Mouse (Mus musculus) embryonic facial prominence, embryonic 15.5 days (tissue): ENCODE data around the gene 1810037I17Rik. TPM values are rescaled to one million over a fixed set of nuclear protein-coding genes. Genes with fewer than 3 reads are reported as not detected.
"Not testable (repeated sequence)": the region's sequence is repeated elsewhere in the genome, so short reads cannot be mapped to it uniquely, and the experiment has no call there.

Experiments used
- ATAC-seq: fragments of 200-750 bp; cut with Nextera tagmentation; 2 replicates; pipeline ENCODE4 v1.8.0; 2017; ENCODE audit warnings: low read depth, moderate TSS enrichment; ENCODE audit not compliant: insufficient number of reproducible peaks, low FRiP score, low TSS enrichment
- H3K27ac ChIP-seq: fragments of 300-500 bp; sonication (generic); replicated peaks from 2 replicates; pipeline ENCODE4 v1.5.1; 2015; ENCODE audit warnings: mild to moderate bottlenecking, inconsistent platforms
- H3K27me3 ChIP-seq: fragments of 300-500 bp; sonication (generic); 2 replicates; pipeline ENCODE4 v1.6.1; 2015; ENCODE audit warnings: inconsistent platforms
- H3K36me3 ChIP-seq: fragments of 300-500 bp; sonication (generic); 2 replicates; pipeline ENCODE4 v1.6.1; 2015; ENCODE audit warnings: mild to moderate bottlenecking, inconsistent platforms
- H3K4me1 ChIP-seq: fragments of 300-500 bp; sonication (generic); 2 replicates; pipeline ENCODE4 v1.6.1; 2015; ENCODE audit warnings: inconsistent platforms
- H3K4me2 ChIP-seq: fragments of 300-500 bp; sonication (generic); replicated peaks from 2 replicates; pipeline ENCODE4 v1.6.1; 2015; ENCODE audit warnings: mild to moderate bottlenecking, inconsistent platforms
- H3K4me3 ChIP-seq: fragments of 300-500 bp; sonication (generic); replicated peaks from 2 replicates; pipeline ENCODE4 v1.5.1; 2015; ENCODE audit warnings: mild to moderate bottlenecking, inconsistent platforms
- H3K9ac ChIP-seq: fragments of 300-500 bp; sonication (generic); 2 replicates; pipeline ENCODE4 v1.6.1; 2015; ENCODE audit warnings: inconsistent platforms
- H3K9me3 ChIP-seq: fragments of 300-500 bp; sonication (generic); replicated peaks from 2 replicates; pipeline ENCODE4 v1.6.1; 2016; ENCODE audit warnings: inconsistent platforms
- whole genome bisulfite sequencing: fragments of 180-500 bp; shearing (Covaris S2); methylation state at CpG from one replicate; pipeline ENCODE4 v1.1.7; 2015; 5-methylcytosine and 5-hydroxymethylcytosine counted together
- polyA plus RNA-seq: library from polyadenylated mRNA; unstranded; fragments of >200 nt; fragmentation: Nextera tagmentation; extraction: Ambion mirVana; gene quantifications from 2 replicates; pipeline ENCODE4 v1.2.1, GENCODE M21; 2015

The 1810037I17Rik gene
- polyA plus RNA-seq, 1 experiment from 2014 or later, result 117 TPM

GRCm38 (mm10) chr3:122907841-122908240, 16.2 kb upstream of the 1810037I17Rik start:
- H3K36me3 ChIP-seq, result no peaks in the 10 kb centered on the region
- no peak overlapping the region for H3K4me3 ChIP-seq
- 0 out of 2 replicates have a peak, but pooled peaks cover 4% of the 10 kb centered on the region for H3K4me1 ChIP-seq

GRCm38 (mm10) chr3:122915493-122915892, 8.5 kb upstream of the 1810037I17Rik start:
- Histone ChIP-seq H3K27me3 (no peaks in the 10 kb centered on the region), H3K9me3 (no peaks in the 10 kb centered on the region), H3K4me3 (no peak overlapping the region), H3K4me1 (no peaks in the 10 kb centered on the region), H3K9ac (no peak overlapping the region), H3K4me2 (no peak overlapping the region), H3K27ac (no peak overlapping the region), H3K36me3 (no peaks in the 10 kb centered on the region)
- 87% methylated on average over 5 of the region's 5 CpGs for WGBS
- ATAC-seq, result no peak

More at GRCm38 (mm10) chr3:122907841-122908240, 16.2 kb upstream of the 1810037I17Rik start:
- no peak for ATAC-seq
- Histone ChIP-seq H3K27me3 (no peaks in the 10 kb centered on the region), H3K4me2 (no peak overlapping the region), H3K9ac (no peak overlapping the region), H3K9me3 (no peaks in the 10 kb centered on the region), H3K27ac (no peak overlapping the region)
- 86% methylated on average over 2 of the region's 2 CpGs for WGBS

GRCm38 (mm10) chr3:122916191-122916680, 7.8 kb upstream of the 1810037I17Rik start:
- Histone ChIP-seq H3K4me1 (no peaks in the 10 kb centered on the region), H3K9ac (no peak overlapping the region), H3K4me2 (no peak overlapping the region), H3K27ac (no peak overlapping the region), H3K9me3 (no peaks in the 10 kb centered on the region), H3K27me3 (no peaks in the 10 kb centered on the region), H3K4me3 (no peak overlapping the region), H3K36me3 (no peaks in the 10 kb centered on the region)
- no peak for ATAC-seq
- WGBS, result 74% methylated on average over 6 of the region's 6 CpGs

GRCm38 (mm10) chr3:122918672-122919071, 5.3 kb upstream of the 1810037I17Rik start:
- Histone ChIP-seq H3K9ac (no peak overlapping the region), H3K4me2 (no peak overlapping the region), H3K36me3 (no peaks in the 10 kb centered on the region), H3K27me3 (no peaks in the 10 kb centered on the region), H3K4me3 (no peak overlapping the region), H3K4me1 (no peaks in the 10 kb centered on the region), H3K27ac (no peak overlapping the region), H3K9me3 (no peaks in the 10 kb centered on the region)
- ATAC-seq, result no peak
- WGBS, result 64% methylated on average over 2 of the region's 2 CpGs

- no peaks in the 10 kb centered on the region for H3K4me1 ChIP-seq
- H3K36me3 ChIP-seq, result no peaks in the 10 kb centered on the region
- H3K4me3 ChIP-seq, result no peak within 1 kb of the TSS
- 0 out of 2 replicates have a peak within 1 kb of the TSS, but pooled peaks have one; percentile 65 for H3K27ac ChIP-seq
- H3K9me3 ChIP-seq, result no peaks in the 10 kb centered on the region
- H3K27me3 ChIP-seq, result no peaks in the 10 kb centered on the region
- WGBS, result 76% methylated on average over 8 of the region's 8 CpGs
- H3K9ac ChIP-seq, result no peak within 1 kb of the TSS
- no peak for ATAC-seq
- H3K4me2 ChIP-seq, result no peak within 1 kb of the TSS
Observed at GRCm38 (mm10) chr3:122919260-122919659, 4.7 kb upstream of the 1810037I17Rik start, which contains the start of gene Gm10959. Gene Gm10959 (minus strand): TSS chr3:122919360.

- H3K36me3 ChIP-seq, result no peaks in the 10 kb centered on the region
- no peaks in the 10 kb centered on the region for H3K27me3 ChIP-seq
- H3K27ac ChIP-seq, result peak overlapping the region; percentile 65
- H3K4me2 ChIP-seq, result no peak overlapping the region
- 44% methylated on average over 8 of the region's 8 CpGs for WGBS
- no peak for ATAC-seq
- no peak overlapping the region for H3K4me3 ChIP-seq
- no peak overlapping the region for H3K9ac ChIP-seq
- H3K9me3 ChIP-seq, result no peaks in the 10 kb centered on the region
- no peaks in the 10 kb centered on the region for H3K4me1 ChIP-seq
Observed at GRCm38 (mm10) chr3:122920572-122921435, 3.2 kb upstream of the 1810037I17Rik start.

- H3K4me2 ChIP-seq, result no peak overlapping the region
- H3K4me1 ChIP-seq, result peaks cover 6% of the 10 kb centered on the region; the same call in 1 of the 2 replicates
- no peak overlapping the region for H3K4me3 ChIP-seq
- H3K9me3 ChIP-seq, result no peaks in the 10 kb centered on the region
- H3K36me3 ChIP-seq, result 0 out of 2 replicates have a peak, but pooled peaks cover 5% of the 10 kb centered on the region
- no peak for ATAC-seq
- H3K27ac ChIP-seq, result 0 out of 2 replicates have a peak overlapping the region, but pooled peaks have one; percentile 8
- no peak overlapping the region for H3K9ac ChIP-seq
- H3K27me3 ChIP-seq, result no peaks in the 10 kb centered on the region
- WGBS, result 69% methylated on average over 8 of the region's 8 CpGs
Observed at GRCm38 (mm10) chr3:122921676-122922527, 2.1 kb upstream of the 1810037I17Rik start.

GRCm38 (mm10) chr3:122923147-122923546, 856 bp upstream of the 1810037I17Rik start:
- Histone ChIP-seq H3K27me3 (no peaks in the 10 kb centered on the region), H3K36me3 (0 out of 2 replicates have a peak, but pooled peaks cover 5% of the 10 kb centered on the region), H3K4me1 (peaks cover 6% of the 10 kb centered on the region; the same call in 1 of the 2 replicates), H3K4me3 (peak overlapping the region; percentile 61), H3K27ac (peak overlapping the region; percentile 88), H3K9me3 (no peaks in the 10 kb centered on the region), H3K4me2 (peak overlapping the region; percentile 54), H3K9ac (no peak overlapping the region)
- 69% methylated on average over 7 of the region's 7 CpGs for WGBS
- ATAC-seq, result no peak

GRCm38 (mm10) chr3:122929723-122930122, 5.7 kb downstream of the 1810037I17Rik start:
- no peak overlapping the region for H3K4me3 ChIP-seq
- H3K4me1 ChIP-seq, result peaks cover 6% of the 10 kb centered on the region; the same call in 1 of the 2 replicates
- H3K27ac ChIP-seq, result no peak overlapping the region
- peaks cover 16% of the 10 kb centered on the region; the same call in 1 of the 2 replicates for H3K36me3 ChIP-seq
- H3K4me2 ChIP-seq, result no peak overlapping the region
- H3K9ac ChIP-seq, result no peak overlapping the region
- WGBS, result 88% methylated on average over 6 of the region's 6 CpGs
- no peaks in the 10 kb centered on the region for H3K27me3 ChIP-seq
- no peaks in the 10 kb centered on the region for H3K9me3 ChIP-seq
- ATAC-seq, result no peak

GRCm38 (mm10) chr3:122932466-122932865, 8.5 kb downstream of the 1810037I17Rik start:
- no peak for ATAC-seq
- Histone ChIP-seq H3K9me3 (no peaks in the 10 kb centered on the region), H3K4me3 (no peak overlapping the region), H3K9ac (no peak overlapping the region), H3K36me3 (peaks cover 12% of the 10 kb centered on the region; the same call in 1 of the 2 replicates), H3K27ac (no peak overlapping the region), H3K27me3 (no peaks in the 10 kb centered on the region), H3K4me2 (no peak overlapping the region), H3K4me1 (no peaks in the 10 kb centered on the region)
- WGBS, result 92% methylated on average over 1 of the region's 1 CpGs

GRCm38 (mm10) chr3:122937176-122937575, 13.2 kb downstream of the 1810037I17Rik start:
- 75% methylated on average over 13 of the region's 13 CpGs for WGBS
- H3K27ac ChIP-seq, H3K9me3 ChIP-seq, H3K4me2 ChIP-seq, ATAC-seq, H3K27me3 ChIP-seq, H3K4me1 ChIP-seq, H3K9ac ChIP-seq, H3K4me3 ChIP-seq, H3K36me3 ChIP-seq: not testable (repeated sequence)
